Mouse (Mus musculus) kidney, embryonic 15.5 days (tissue): ENCODE results near the gene Srpx. TPM values are rescaled to one million over a fixed set of nuclear protein-coding genes. Genes with fewer than 3 reads are reported as not detected.

Experiments used
- ATAC-seq: fragments of 200-750 bp; cut with Nextera tagmentation; replicated peaks from 2 replicates; pipeline ENCODE4 v1.8.0; 2017; ENCODE audit warnings: moderate TSS enrichment; ENCODE audit not compliant: low FRiP score
- H3K27ac ChIP-seq: fragments of 300-500 bp; sonication (generic); 2 replicates; pipeline ENCODE4 v1.5.1; 2015; ENCODE audit warnings: mild to moderate bottlenecking, inconsistent platforms
- H3K27me3 ChIP-seq: fragments of 300-500 bp; sonication (generic); 2 replicates; pipeline ENCODE4 v1.6.1; 2015; ENCODE audit warnings: inconsistent platforms
- H3K36me3 ChIP-seq: fragments of 300-500 bp; sonication (generic); 2 replicates; pipeline ENCODE4 v1.6.1; 2015; ENCODE audit warnings: inconsistent platforms
- H3K4me1 ChIP-seq: fragments of 300-500 bp; sonication (generic); 2 replicates; pipeline ENCODE4 v1.6.1; 2015; ENCODE audit warnings: inconsistent platforms
- H3K4me2 ChIP-seq: fragments of 300-500 bp; sonication (generic); 2 replicates; pipeline ENCODE4 v1.6.1; 2015; ENCODE audit warnings: moderate library complexity, mild to moderate bottlenecking, inconsistent platforms
- H3K4me3 ChIP-seq: fragments of 300-500 bp; sonication (generic); replicated peaks from 2 replicates; pipeline ENCODE4 v1.5.1; 2015; ENCODE audit warnings: mild to moderate bottlenecking, inconsistent platforms
- H3K9ac ChIP-seq: fragments of 300-500 bp; sonication (generic); 2 replicates; pipeline ENCODE4 v1.6.1; 2015; ENCODE audit warnings: mild to moderate bottlenecking, inconsistent platforms
- H3K9me3 ChIP-seq: fragments of 300-500 bp; sonication (generic); replicated peaks from 2 replicates; pipeline ENCODE4 v1.6.1; 2016; ENCODE audit warnings: inconsistent platforms
- WGBS: fragments of 180-500 bp; shearing (Covaris S2); methylation state at CpG from one replicate; pipeline ENCODE4 v1.1.7; 2015; ENCODE audit warnings: mixed read lengths; 5-methylcytosine and 5-hydroxymethylcytosine counted together
- polyA plus RNA-seq: library from polyadenylated mRNA; unstranded; fragments of >200 nt; fragmentation: Nextera tagmentation; extraction: Ambion mirVana; gene quantifications from 2 replicates; pipeline ENCODE4 v1.2.1, GENCODE M21; 2015

The Srpx gene
- 19.9 and 20.0 TPM in 2 replicates for polyA plus RNA-seq

- H3K4me3 ChIP-seq = peak within 1 kb of the TSS; percentile 42
- no peaks in the 10 kb centered on the region for H3K9me3 ChIP-seq
- H3K36me3 ChIP-seq = no peaks in the 10 kb centered on the region
- H3K4me1 ChIP-seq = no peaks in the 10 kb centered on the region
- H3K9ac ChIP-seq = peak within 1 kb of the TSS; percentile 15; the same call in 1 of the 2 replicates
- peak; percentile 79 for ATAC-seq
- H3K27ac ChIP-seq = no peak within 1 kb of the TSS
- WGBS = 27% methylated on average over 19 of the region's 19 CpGs
- peak within 1 kb of the TSS; percentile 60 for H3K4me2 ChIP-seq
- H3K27me3 ChIP-seq = peaks cover 13% of the 10 kb centered on the region; the same call in 1 of the 2 replicates
Observed at GRCm38 (mm10) chrX:10117065-10117719, at the start of gene Srpx. Gene Srpx (minus strand): TSS chrX:10117709.

GRCm38 (mm10) chrX:10152390-10152789 is 34.9 kb upstream of the Srpx start:
- 49% methylated on average over 3 of the region's 3 CpGs for WGBS
- Histone ChIP-seq H3K27ac (peak overlapping the region; percentile 37; the same call in 1 of the 2 replicates), H3K27me3 (no peaks in the 10 kb centered on the region), H3K4me2 (no peak overlapping the region), H3K9ac (no peak overlapping the region), H3K4me1 (no peaks in the 10 kb centered on the region), H3K36me3 (no peaks in the 10 kb centered on the region), H3K4me3 (no peak overlapping the region), H3K9me3 (no peaks in the 10 kb centered on the region)
- ATAC-seq = 0 out of 2 replicates have a peak, but pooled peaks have one; percentile 18

GRCm38 (mm10) chrX:10115780-10116179 is 1.7 kb downstream of the Srpx start:
- WGBS = 65% methylated on average over 3 of the region's 3 CpGs
- H3K4me2 ChIP-seq = no peak overlapping the region
- no peaks in the 10 kb centered on the region for H3K9me3 ChIP-seq
- H3K27ac ChIP-seq = no peak overlapping the region
- no peak for ATAC-seq
- no peaks in the 10 kb centered on the region for H3K36me3 ChIP-seq
- H3K4me3 ChIP-seq = no peak overlapping the region
- no peak overlapping the region for H3K9ac ChIP-seq
- H3K27me3 ChIP-seq = peaks cover 13% of the 10 kb centered on the region; the same call in 1 of the 2 replicates
- no peaks in the 10 kb centered on the region for H3K4me1 ChIP-seq

- no peaks in the 10 kb centered on the region for H3K9me3 ChIP-seq
- no peak overlapping the region for H3K27ac ChIP-seq
- H3K4me2 ChIP-seq = no peak overlapping the region
- H3K9ac ChIP-seq = no peak overlapping the region
- no peak overlapping the region for H3K4me3 ChIP-seq
- no peak for ATAC-seq
- H3K36me3 ChIP-seq = no peaks in the 10 kb centered on the region
- H3K27me3 ChIP-seq = 0 out of 2 replicates have a peak, but pooled peaks cover 4% of the 10 kb centered on the region
- no peaks in the 10 kb centered on the region for H3K4me1 ChIP-seq
- 75% methylated on average over 1 of the region's 1 CpGs for WGBS
Observed at GRCm38 (mm10) chrX:10110736-10111135, 6.8 kb downstream of the Srpx start.

GRCm38 (mm10) chrX:10108558-10108957 is 9.0 kb downstream of the Srpx start:
- no peaks in the 10 kb centered on the region for H3K4me1 ChIP-seq
- H3K9ac ChIP-seq = no peak overlapping the region
- no peak for ATAC-seq
- no peak overlapping the region for H3K4me3 ChIP-seq
- 73% methylated on average over 4 of the region's 4 CpGs for WGBS
- H3K27ac ChIP-seq = no peak overlapping the region
- H3K9me3 ChIP-seq = no peaks in the 10 kb centered on the region
- no peak overlapping the region for H3K4me2 ChIP-seq
- no peaks in the 10 kb centered on the region for H3K27me3 ChIP-seq
- no peaks in the 10 kb centered on the region for H3K36me3 ChIP-seq

- H3K9me3 ChIP-seq = no peaks in the 10 kb centered on the region
- H3K9ac ChIP-seq = no peak overlapping the region
- no peak overlapping the region for H3K27ac ChIP-seq
- no peak overlapping the region for H3K4me3 ChIP-seq
- no peaks in the 10 kb centered on the region for H3K36me3 ChIP-seq
- H3K27me3 ChIP-seq = no peaks in the 10 kb centered on the region
- no peak for ATAC-seq
- H3K4me2 ChIP-seq = no peak overlapping the region
- H3K4me1 ChIP-seq = no peaks in the 10 kb centered on the region
- WGBS = 55% methylated on average over 5 of the region's 5 CpGs
Observed at GRCm38 (mm10) chrX:10105475-10105874, 12.0 kb downstream of the Srpx start.

GRCm38 (mm10) chrX:10102739-10103138 is 14.8 kb downstream of the Srpx start:
- H3K4me2 ChIP-seq = no peak overlapping the region
- no peaks in the 10 kb centered on the region for H3K27me3 ChIP-seq
- no peak for ATAC-seq
- 87% methylated on average over 1 of the region's 1 CpGs for WGBS
- no peaks in the 10 kb centered on the region for H3K4me1 ChIP-seq
- no peak overlapping the region for H3K9ac ChIP-seq
- no peaks in the 10 kb centered on the region for H3K9me3 ChIP-seq
- no peaks in the 10 kb centered on the region for H3K36me3 ChIP-seq
- H3K4me3 ChIP-seq = no peak overlapping the region
- H3K27ac ChIP-seq = no peak overlapping the region

- Histone ChIP-seq H3K27me3 (no peaks in the 10 kb centered on the region), H3K4me3 (no peak overlapping the region), H3K36me3 (no peaks in the 10 kb centered on the region), H3K9me3 (no peaks in the 10 kb centered on the region), H3K27ac (no peak overlapping the region), H3K4me1 (no peaks in the 10 kb centered on the region), H3K9ac (no peak overlapping the region), H3K4me2 (no peak overlapping the region)
- WGBS = 81% methylated on average over 3 of the region's 3 CpGs
- ATAC-seq = no peak
Observed at GRCm38 (mm10) chrX:10095797-10096196, 21.7 kb downstream of the Srpx start.

GRCm38 (mm10) chrX:10080385-10080784 is 37.1 kb downstream of the Srpx start:
- Histone ChIP-seq H3K9me3 (no peaks in the 10 kb centered on the region), H3K27me3 (no peaks in the 10 kb centered on the region), H3K9ac (no peak overlapping the region), H3K4me1 (no peaks in the 10 kb centered on the region), H3K36me3 (no peaks in the 10 kb centered on the region), H3K4me2 (no peak overlapping the region), H3K27ac (no peak overlapping the region), H3K4me3 (no peak overlapping the region)
- WGBS = 79% methylated on average over 3 of the region's 3 CpGs
- ATAC-seq = no peak

GRCm38 (mm10) chrX:10079981-10080380 is 37.5 kb downstream of the Srpx start:
- Histone ChIP-seq H3K36me3 (no peaks in the 10 kb centered on the region), H3K4me2 (no peak overlapping the region), H3K27ac (no peak overlapping the region), H3K27me3 (no peaks in the 10 kb centered on the region), H3K4me1 (no peaks in the 10 kb centered on the region), H3K9ac (no peak overlapping the region), H3K4me3 (no peak overlapping the region), H3K9me3 (no peaks in the 10 kb centered on the region)
- WGBS = 84% methylated on average over 1 of the region's 1 CpGs
- no peak for ATAC-seq

GRCm38 (mm10) chrX:10073966-10074365 is 43.5 kb downstream of the Srpx start:
- H3K9ac ChIP-seq = no peak overlapping the region
- ATAC-seq = no peak
- no peak overlapping the region for H3K27ac ChIP-seq
- no peaks in the 10 kb centered on the region for H3K27me3 ChIP-seq
- H3K9me3 ChIP-seq = no peaks in the 10 kb centered on the region
- no peak overlapping the region for H3K4me3 ChIP-seq
- no peaks in the 10 kb centered on the region for H3K4me1 ChIP-seq
- no peaks in the 10 kb centered on the region for H3K36me3 ChIP-seq
- H3K4me2 ChIP-seq = no peak overlapping the region
- 76% methylated on average over 3 of the region's 3 CpGs for WGBS

GRCm38 (mm10) chrX:10071529-10071928 is 46.0 kb downstream of the Srpx start:
- Histone ChIP-seq H3K4me3 (no peak overlapping the region), H3K9me3 (no peaks in the 10 kb centered on the region), H3K4me1 (no peaks in the 10 kb centered on the region), H3K9ac (no peak overlapping the region), H3K27me3 (no peaks in the 10 kb centered on the region), H3K36me3 (no peaks in the 10 kb centered on the region), H3K4me2 (no peak overlapping the region), H3K27ac (no peak overlapping the region)
- ATAC-seq = no peak
- WGBS = 56% methylated on average over 2 of the region's 2 CpGs

GRCm38 (mm10) chrX:10070689-10071088 is 46.8 kb downstream of the Srpx start:
- Histone ChIP-seq H3K4me3 (no peak overlapping the region), H3K36me3 (no peaks in the 10 kb centered on the region), H3K9ac (no peak overlapping the region), H3K4me2 (no peak overlapping the region), H3K27ac (no peak overlapping the region), H3K9me3 (no peaks in the 10 kb centered on the region), H3K27me3 (no peaks in the 10 kb centered on the region), H3K4me1 (no peaks in the 10 kb centered on the region)
- 25% methylated on average over 6 of the region's 6 CpGs for WGBS
- ATAC-seq = 0 out of 2 replicates have a peak, but pooled peaks have one; percentile 56
